Mouse (Mus musculus): ENCODE measurements at regions not wholly inside any gene's neighbourhood (a gene's known extent, or its start where the extent isn't known, plus 50 kb on each side); places are given as distances from the start of the nearest gene placed in this dataset.
A peak's percentile ranks its signal among the peaks of the same experiment; 100 is the strongest.

DNA sequence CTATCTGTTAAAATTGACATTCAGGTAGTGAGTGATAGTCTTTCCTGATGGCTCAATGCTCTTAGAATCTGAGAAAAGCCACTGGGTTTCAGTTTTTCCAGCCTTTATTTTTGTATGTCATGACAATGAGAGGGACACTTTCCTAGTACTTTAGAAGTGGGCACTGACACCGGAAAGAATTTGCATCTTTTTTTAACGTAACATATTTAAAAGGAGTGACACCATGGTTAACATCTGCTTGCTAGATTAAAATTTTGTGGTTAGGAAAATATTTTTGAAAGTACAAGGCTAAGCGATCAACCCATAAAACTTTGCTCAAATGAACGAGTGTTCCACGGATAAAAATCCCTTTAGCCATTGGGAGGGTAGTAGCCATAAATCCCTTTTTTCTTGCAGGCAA is 174.7 kb downstream of the 1700129C05Rik start:
- no peak for DNase-seq (ENCODE audit: low spot score in 2 of 2)

DNA sequence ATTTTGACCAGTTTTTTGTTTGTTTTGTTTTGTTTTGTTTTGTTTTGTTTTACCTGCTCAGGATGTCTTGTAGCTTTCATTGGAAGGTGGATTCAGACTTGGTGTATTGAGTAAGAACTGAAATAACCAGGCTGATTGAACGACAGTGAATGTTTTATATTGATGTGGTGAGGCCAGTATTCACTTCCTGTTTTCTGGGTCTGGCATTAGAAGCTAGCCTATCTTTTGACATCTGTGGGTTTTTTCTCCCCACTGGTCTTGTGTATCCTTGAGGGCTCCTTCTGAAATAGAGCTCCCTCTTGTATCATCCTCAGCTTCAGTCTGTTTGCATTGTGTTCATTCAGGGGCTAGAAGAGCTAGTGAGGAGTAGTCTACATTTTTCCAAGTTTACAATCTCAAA is 175.5 kb downstream of the 1700129C05Rik start:
- DNase-seq (ENCODE audit: low spot score in 2 of 2), result no peak

DNA sequence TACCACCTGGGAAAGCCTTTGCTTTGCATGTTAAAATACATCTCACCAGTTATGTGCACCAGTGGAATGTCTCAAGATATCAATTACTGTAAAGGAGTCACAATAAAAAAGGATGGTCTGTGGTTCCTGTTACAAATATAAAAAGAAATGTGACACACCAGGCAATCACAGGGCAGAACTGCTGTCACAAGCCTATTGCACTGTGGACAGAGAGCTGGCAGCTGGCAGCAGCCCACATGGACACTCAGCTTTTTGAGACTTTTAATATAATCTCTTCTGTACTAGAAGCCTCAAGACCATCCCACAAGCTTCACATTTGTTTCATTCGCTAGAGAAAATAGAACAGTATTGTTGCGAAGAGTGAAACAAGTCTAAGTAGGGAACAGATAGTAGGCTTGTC is 197.7 kb downstream of the 1700129C05Rik start:
- DNase-seq (ENCODE audit: low spot score in 2 of 2), result peak in 1 of 2 experiments; percentile 4

DNA sequence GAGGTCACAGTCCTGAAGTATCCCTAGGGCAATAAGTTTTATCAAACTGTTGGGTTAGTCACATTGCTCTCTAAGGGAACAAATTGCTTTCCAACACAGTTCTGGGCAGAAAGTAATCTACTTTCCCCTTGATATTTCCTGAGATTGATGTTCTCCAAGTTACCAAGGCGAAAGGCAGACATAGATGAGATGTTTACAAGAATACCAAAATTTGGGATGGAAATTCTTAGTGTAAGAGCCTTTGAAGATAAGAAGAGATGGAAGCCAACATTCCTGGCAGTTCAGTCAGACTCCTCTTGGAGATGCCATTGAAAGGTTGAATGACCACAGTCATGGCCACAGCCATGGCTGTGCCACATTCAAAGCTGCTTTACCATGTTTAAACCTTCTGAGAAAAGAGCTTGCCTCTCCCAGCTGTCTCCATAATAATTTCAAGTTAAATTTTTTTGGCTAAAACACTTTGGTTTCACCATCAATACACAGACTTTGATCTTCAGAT is 199.4 kb downstream of the 1700129C05Rik start:
- no peak for DNase-seq (ENCODE audit: low spot score in 2 of 2)

DNA sequence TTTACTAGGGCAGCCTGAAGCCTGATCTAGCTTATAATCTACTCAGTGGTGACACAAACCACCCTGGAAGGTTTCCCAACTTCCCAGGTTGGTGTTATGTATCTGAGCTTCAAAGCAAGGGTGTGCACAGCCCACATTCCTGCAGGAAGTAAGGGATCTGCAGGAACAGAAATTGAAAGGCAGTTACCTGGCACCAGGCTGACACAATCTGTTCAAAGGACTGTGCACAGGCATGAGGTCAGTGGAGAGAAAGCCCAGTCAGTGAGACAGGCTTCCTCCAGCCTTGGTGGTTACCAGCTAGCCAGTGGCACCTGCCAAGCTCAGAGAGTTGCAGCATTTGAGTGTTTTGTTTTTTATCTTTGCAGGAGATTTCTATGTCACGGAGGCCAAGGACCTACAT is 203.6 kb downstream of the 1700129C05Rik start:
- DNase-seq (ENCODE audit: low spot score in 2 of 2), result no peak

DNA sequence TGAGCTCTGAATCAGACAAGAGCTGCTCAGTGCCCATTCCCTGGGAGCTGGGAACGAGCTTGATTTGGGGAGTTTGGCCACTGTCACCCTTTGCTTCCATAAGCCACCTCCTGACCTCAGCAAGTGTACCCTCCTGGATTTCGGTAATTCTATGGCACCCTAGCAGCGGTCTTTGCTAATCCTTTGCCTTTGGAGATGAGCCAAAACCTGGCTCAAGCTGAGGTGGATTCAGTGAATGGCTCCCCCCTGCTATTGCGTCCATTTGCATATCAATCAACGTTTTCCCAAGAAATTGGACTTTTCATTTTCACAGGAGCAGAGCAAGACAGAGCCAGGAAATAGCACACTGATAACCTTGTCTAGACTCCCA is 204.1 kb downstream of the 1700129C05Rik start:
- DNase-seq (ENCODE audit: low spot score in 2 of 2), result no peak

DNA sequence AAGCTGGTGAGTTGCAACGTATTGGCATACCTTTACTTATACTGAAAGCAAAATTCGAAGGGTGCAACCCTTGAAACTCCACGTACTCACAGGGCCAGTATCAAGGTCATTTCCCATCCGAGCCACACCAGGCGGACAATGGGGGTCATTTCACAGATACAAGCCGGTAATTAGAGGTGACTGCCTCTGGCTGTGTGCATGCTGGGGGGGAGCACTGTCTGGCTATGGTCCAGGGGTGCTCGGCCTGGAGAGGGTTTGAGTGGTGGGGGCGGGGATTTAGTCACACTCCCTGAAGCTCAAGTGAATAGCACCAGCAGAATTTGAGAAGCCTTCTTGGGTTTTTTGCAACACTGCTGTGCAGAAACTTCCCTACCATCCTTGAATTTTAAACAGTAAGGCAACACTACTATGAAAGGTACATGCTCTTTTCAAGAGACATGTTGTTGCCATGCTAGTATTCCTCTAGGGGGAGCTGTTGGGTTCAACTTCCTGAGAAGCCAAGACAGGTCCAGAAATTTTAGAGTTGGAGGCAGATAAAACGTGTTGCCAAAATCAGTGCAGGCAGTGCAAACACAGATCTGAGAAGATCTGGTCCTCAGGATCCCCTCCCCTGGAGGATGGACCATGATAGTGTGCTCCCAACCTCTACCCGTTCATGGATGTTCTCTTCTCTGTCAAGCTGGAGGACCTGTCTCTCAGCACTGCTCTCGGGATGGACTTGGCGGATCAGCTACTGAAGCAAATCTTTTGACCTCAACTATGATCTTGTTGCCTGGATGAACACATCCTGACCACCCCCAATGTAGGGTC is 204.7 kb downstream of the 1700129C05Rik start:
- no peak for DNase-seq (ENCODE audit: low spot score in 2 of 2)

DNA sequence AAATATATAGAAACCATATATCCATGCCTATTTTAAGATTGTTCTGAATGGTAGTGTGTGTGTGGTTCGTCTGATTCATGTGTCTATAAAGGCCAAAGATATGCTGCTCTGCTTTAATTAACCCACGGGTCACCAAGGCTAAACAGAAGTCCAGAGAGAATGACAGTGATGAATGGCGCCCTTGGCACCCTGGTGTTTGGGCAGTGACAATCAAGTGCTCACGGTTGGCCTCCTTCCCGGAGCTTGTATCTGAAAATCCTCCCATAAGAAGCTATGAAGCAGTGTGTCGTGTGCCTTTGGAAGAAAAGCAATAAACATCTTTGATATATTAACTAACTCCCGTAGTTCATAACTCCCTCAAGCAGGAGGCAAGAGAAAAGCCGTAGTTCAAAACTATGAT is 205.4 kb downstream of the 1700129C05Rik start:
- DNase-seq (ENCODE audit: low spot score in 2 of 2), result no peak

DNA sequence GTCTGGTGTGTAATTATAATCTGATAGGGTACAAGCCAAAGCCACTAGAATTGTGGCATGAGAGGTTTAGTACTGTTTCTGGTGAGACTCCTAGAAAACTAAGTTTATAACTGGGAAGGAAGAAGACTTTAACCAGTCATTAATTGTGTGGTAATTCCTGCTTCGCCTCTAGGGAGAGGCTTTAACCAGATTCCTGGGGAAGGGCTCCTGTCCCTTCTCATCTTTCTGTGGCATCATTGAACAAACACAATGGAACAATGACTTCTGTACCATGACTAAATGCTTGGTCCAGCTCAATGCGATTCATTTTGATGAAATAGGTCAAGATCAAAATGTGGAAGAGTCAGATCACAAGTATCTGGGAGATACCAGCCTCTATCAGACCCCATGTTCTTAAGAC is 206.6 kb downstream of the 1700129C05Rik start:
- no peak for DNase-seq (ENCODE audit: low spot score in 2 of 2)

DNA sequence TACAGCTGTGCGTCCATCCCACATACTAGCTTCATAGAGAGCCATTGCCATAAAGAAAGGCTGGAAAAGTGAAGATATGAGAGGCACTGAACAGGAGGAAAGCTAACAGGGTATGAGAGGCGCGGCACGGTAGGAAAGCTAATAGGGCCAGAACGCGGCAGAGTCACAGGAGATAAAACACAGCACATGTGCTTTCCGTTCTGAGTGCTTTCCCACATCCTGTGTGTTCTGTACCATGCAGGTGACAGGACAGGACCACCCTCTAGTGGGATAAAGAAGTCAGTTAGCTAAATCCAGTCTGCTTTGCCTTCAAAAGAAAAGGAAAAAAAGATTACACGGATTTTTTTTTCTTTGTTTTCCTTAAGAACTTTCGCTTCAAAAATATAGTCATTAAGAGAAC is 224.8 kb downstream of the 1700129C05Rik start:
- DNase-seq (ENCODE audit: low spot score in 2 of 2), result no peak

DNA sequence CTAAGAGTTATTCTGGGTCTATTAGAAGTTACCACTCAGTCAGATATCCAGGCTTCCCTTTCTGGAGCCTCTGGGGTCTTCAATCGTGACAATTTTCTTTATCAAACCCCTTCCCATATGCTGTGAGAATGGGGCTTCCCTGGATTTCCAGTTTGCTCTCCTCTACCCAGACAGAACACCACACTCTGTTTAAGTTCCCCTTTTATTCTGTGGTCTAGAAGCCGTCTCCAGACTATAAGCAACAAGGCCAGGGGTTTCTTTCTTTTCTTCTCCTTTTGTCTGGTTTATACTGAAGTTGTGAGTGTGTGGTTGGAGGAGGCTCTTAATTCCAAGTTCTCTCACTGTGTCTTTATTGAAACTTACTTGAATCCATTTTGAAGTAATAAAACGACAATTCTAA is 225.5 kb downstream of the 1700129C05Rik start:
- no peak for DNase-seq (ENCODE audit: low spot score in 2 of 2)

DNA sequence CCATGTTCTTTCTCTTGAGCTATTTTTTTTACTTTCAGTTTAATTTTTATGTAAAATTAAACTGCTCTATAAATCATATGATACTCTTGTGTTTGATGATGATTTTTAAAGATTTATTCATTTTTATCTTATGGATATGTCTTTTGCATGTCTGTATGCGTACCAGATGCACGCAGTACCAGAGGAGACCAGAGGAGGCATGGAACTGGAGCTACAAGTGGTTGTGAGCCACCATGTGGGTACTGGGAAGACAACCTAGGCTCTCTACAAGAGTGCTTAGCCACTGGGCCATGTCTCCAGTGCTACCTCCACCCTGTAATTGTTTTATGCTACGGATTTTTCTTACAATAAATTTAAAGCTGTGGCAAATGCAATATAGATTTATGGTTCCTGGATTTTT is 227.8 kb downstream of the 1700129C05Rik start:
- DNase-seq (ENCODE audit: low spot score in 2 of 2), result no peak

DNA sequence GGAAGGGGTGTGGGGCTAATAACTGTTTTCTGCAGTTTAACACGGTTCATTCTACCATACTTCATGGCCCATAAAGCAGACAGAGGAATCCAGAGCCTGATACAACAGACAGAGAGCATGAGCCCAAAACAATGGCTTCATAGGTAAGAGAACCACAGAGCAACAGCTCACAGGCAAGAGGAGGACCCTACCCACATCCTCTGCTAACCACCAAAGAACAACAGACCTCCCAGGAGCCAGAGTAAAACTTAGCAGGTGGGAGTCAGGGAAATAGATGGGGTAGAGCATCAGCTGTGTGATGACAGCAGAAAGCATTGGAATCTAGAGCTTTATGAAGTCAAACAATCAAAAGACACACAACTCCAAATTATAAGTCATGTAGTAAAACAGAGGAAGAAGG is 231.8 kb downstream of the 1700129C05Rik start:
- no peak for DNase-seq (ENCODE audit: low spot score in 2 of 2)

DNA sequence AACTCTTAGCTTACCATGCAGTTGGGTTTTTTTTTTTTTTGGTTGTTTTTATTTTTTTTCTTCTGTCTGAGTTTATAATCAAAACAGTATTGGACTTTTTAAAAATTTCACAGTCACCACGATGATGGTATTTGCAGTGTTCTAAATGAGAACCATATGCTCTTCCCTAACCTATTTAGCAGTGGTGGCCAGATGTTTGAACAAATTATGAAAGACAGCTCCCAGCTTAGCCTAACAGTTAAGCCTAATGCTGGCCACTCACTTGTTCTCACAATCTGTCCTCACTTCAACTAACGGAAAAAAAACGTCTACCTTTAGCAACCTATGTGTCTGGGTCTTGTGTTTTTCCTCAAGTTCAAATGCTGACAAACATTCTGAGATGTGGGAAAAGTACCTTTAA is 234.8 kb downstream of the 1700129C05Rik start:
- DNase-seq (ENCODE audit: low spot score in 2 of 2), result no peak

DNA sequence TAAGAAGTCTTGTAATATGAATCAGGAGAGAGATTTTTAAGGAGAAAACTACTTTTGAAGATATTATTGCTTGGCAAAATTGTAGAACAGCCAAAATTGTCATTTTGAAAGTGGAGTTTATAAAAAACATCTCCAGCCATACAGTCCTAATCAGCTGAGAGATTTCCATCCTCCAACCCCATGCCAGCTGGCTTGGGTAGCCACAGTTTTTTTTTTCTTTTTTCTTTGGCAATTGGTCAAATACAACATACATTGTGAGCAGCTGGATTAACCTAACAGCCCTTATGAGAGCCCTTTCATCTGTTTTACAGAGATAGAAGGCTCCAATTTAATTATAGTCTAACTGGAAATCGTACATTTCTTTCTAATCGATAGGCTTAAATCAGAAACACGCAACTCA is 235.3 kb downstream of the 1700129C05Rik start:
- no peak for DNase-seq (ENCODE audit: low spot score in 2 of 2)

DNA sequence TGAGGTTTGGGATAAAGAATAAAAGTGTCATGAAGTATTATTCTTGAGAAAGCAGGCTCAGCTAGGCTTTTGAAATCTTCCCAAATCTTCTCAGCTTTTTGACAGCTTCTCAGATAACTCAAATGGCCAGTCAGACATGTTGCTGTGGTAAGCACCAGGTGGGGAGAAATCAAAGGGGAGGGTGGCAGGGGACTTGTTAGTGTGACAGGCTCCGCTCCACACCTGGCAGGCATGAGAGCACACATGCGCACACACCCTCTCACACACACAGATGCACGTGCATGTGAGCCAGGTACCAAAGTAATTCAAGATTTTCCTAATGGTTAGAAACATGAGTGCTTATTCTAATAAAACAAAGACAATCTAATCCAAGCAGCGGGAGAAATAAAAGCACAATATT is 236.1 kb downstream of the 1700129C05Rik start:
- no peak for DNase-seq (ENCODE audit: low spot score in 2 of 2)

DNA sequence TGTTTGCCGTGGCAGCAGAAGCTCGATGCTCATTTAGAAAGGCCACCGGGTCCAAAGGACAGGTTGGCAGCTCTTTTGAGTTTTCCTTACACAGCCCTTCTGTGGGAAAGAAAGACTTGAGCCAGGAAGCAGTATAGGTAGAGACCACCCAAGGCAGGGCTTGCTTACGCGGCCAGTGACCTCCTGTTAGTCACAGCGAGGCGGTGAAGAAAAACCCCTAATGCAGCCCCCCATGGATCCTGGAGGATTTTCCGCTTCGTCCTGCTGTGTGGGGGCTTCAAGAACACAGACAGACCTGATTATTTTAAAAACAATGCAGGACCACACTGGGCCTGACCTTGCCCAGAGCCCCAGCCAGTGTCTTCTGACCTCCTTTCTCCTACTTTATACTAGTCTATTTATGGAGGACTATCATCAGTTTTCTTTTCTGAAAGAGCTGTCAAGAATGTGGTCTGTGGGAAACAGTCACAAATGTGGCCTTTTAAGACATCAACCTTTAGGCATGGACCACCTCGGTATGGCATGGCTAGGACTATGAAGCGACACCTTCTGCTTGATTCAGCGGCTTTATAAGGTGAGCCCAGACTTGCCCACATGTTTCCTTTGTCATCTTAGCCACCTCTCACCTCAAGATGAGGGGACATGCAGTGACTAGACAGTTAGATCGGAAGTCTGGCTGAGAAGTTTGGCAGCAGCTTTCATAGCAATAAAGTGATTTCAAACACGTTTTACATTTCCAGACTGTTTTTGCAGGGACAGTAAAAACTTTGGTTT is 274.3 kb downstream of the 1700129C05Rik start:
- DNase-seq (ENCODE audit: low spot score in 2 of 2), result no peak

DNA sequence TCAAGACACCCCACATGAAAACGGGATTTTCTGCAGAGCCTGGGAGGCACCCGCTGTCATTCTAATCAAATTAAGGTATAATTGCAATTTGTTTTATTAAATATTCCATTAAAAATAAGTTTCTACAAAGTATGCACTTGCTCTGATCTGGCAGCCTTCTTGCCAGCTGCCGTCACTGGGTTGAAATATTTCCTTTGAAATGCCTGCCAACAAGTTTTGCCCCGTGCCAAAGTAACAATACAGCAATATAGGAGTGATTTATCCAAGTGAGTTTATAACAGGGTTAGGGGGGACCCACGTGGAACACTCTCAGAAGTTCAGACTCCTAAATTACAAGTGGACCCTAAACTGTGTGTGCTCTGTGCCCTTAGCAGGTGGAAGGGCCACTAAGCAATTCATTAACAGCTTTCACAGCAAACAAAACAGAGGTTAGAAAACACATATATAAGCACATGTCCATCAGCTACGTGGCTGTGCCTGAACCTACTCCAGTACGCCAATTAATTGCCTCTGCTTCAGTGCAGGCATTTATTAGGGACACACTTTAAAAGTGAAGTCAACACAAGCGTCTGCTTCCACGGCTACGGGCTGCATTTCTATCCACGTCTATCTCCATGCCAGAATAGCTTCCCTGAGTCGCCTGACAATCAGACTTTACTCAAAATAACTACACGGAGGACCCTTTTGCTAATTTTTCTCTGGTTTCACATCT is 275.1 kb downstream of the 1700129C05Rik start:
- no peak for DNase-seq (ENCODE audit: low spot score in 2 of 2)

DNA sequence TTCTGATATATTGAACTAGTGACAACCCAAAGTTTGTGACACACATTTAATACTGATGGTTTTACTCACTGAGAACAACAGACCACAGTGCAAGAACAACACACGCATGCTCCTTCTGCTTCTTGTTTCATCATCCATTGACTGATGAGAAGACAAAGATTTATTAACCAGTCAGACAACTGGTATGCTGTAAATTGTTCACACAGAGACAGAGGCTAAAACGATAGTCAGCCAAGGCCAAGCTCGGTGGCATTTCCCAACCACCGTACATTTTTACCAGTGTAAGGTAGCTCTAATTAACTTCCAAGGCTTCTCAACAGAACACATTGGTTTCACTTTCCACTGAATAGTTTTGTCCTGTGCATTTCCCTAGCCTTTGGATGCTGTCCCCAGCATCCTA is 287.8 kb downstream of the 1700129C05Rik start:
- no peak for DNase-seq (ENCODE audit: low spot score in 2 of 2)

DNA sequence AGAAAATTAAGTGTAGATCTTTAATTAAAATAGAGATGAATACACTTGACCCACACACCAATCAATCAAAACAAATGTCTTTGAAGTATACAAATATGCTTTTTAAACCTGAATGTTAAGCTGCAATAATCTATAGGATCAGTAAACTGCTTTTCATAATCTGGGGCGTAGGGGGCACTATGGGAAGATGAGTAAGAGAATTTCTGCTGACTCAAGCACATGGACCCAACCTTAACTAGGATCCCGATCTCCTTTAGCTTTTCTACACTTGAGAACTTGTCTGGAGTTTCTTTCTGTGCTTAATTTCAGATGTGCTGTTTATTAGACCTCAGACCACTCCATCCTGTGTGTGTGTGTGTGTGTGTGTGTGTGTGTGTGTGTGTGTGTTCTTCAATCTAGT is 298.1 kb downstream of the 1700129C05Rik start:
- DNase-seq (ENCODE audit: low spot score in 2 of 2), result no peak

DNA sequence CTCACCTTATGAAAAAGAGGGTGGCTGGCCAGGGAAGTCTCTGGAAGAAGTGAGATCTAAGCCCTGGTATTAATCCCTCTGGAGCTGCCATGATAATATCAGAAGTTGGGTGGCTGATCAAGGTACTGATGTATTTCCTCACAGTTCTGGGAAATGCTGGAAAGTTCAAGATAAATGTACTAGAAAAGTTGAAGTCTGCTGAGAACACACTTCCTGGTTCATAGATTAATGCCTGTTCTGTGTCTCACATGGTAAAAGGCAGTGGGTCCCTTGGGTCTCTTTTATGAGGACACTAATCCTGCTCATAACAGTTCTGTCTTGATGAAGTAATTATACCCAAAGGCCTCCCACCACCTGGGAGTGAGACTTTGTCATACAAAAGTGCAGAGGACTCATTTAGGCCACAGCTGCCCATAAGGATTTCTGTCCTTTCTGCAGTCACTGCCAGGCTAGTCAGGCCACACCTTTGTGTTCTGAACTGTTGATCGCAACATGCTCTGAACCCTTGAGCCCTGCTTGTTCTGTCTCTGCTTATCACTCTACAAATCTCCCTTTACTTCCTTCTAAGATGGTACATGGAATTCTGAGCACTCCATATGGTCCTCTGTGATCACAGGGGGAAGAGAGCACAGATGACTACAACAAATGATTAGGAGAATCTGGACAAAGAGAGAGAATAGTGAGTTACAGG is 300.4 kb downstream of the 1700129C05Rik start:
- DNase-seq (ENCODE audit: low spot score in 2 of 2), result no peak

DNA sequence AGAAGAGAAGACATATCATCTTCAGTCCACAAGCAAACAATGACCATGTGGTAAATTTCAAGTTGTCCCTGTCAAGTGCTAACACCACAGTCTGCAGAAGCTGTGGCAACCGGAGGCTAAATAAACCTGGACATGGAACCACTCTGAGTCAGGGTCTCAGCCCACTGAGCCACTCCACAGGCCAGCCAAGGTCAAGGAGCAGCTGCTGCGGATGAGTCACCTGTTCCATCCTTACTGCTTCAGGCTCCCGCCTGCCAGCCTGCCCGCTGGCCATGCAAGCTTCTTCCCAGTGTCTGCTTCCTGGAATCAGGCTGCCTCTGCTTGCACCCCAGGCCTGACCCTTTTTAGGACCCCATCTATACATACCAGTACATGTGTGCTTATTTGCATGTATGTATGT is 319.8 kb downstream of the 1700129C05Rik start:
- DNase-seq (ENCODE audit: low spot score in 2 of 2), result no peak
